Mouse (Mus musculus) kidney, adult 9 months (tissue): Measurements from ENCODE around the gene Ints4.
"Not testable (repeated sequence)": the region's sequence is repeated elsewhere in the genome, so short reads cannot be mapped to it uniquely, and the experiment has no call there.

Experiments used
- DNase-seq: peaks from one replicate; pipeline ENCODE4 v3.0.0; 2022

Gene Ints4

DNA sequence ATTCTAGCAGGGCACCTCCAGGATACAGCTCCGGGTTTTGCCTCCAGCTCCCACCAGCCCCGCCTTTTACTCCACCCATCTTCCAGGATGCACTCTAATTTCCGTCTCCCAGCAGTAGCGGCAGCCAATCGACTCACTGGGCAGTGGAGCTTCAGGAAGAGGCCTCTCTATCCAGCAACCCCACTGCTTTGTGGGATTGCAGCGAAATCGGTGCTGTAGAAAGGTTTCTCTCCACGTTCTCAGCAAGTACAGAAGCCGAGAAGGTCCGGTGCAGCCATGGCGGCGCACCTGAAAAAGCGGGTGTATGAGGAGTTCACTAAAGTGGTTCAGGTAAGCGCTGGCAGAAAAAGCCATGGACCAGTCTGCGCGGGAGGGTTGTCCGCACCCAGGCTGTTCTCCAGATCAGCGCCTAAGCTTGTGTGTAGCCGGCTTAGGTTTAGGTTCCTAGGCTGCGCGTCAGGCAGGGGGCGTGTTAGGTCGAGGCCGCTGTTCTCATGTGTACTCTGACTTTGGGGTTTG lies at the start of gene Ints4:
Gene Ints4, plus strand, starts transcription at position 136 of the 519 bp plus-strand sequence.
- DNase-seq, result peak; percentile 97

DNA sequence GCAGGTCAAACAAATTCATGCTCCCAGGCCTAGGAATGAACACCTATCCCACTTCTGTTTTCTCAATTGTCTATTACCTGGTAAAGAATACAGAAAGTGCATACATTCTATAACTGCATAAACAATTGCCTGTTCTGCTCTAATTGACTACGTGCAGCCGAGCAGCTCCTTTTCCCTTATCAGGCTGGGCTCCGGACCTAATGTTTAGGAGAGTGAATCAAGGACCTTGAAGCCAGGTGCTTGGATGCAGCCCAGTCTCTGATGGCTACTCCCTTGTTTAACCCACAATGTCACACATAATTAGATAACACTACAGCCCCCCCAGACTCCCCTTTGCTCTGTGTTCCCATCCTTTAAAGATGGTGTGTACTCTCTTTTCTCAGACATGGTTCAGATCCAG lies 47.2 kb upstream of the Ints4 start:
- DNase-seq, result not testable (repeated sequence)

- DNase-seq, result no peak
Measured at GRCm38 (mm10) chr7:97434517-97434916, 46.2 kb upstream of the Ints4 start.

DNA sequence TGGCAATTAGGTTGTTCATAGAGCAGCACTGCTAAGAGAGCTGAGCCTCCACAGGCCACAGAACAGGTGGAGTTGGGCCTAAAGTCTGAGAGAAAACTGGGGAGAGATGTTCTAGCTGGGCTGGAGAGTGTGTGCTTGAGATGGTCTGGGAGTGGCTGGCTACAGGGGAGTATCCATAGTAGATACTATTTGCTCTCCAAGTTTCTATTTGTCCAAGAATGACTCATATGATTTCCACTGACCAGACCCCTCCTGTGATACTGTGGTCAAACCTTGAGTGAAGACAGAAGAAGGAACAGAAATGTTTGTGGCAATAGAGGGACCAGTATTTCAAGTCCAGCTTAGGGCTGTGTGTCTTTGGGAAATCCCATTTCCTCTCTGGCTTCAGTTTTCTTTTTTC lies 41.8 kb upstream of the Ints4 start:
- no peak for DNase-seq

GRCm38 (mm10) chr7:97446171-97446925 lies 34.4 kb upstream of the Ints4 start:
- peak; percentile 74 for DNase-seq

GRCm38 (mm10) chr7:97447050-97447531 lies 33.7 kb upstream of the Ints4 start:
- DNase-seq, result peak; percentile 52

DNA sequence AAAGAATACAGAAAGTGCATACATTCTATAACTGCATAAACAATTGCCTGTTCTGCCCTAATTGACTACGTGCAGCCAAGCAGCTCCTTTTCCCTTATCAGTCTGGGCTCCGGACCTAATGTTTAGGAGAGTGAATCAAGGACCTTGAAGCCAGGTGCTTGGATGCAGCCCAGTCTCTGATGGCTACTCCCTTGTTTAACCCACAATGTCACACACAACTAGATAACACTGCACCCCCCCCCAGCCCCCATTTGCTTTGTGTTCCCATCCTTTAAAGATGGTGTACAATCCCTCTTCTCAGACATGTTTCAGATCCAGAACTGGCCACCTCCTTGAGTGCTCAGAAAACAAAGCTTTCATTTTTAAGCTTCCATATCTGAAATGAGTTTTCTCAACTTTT lies 29.7 kb upstream of the Ints4 start, which contains the start of gene Kctd14:
Gene Kctd14, plus strand, starts transcription at position 301 of the 400 bp plus-strand sequence.
- DNase-seq, result not testable (repeated sequence)

GRCm38 (mm10) chr7:97452196-97452595 lies 28.6 kb upstream of the Ints4 start:
- no peak for DNase-seq

DNA sequence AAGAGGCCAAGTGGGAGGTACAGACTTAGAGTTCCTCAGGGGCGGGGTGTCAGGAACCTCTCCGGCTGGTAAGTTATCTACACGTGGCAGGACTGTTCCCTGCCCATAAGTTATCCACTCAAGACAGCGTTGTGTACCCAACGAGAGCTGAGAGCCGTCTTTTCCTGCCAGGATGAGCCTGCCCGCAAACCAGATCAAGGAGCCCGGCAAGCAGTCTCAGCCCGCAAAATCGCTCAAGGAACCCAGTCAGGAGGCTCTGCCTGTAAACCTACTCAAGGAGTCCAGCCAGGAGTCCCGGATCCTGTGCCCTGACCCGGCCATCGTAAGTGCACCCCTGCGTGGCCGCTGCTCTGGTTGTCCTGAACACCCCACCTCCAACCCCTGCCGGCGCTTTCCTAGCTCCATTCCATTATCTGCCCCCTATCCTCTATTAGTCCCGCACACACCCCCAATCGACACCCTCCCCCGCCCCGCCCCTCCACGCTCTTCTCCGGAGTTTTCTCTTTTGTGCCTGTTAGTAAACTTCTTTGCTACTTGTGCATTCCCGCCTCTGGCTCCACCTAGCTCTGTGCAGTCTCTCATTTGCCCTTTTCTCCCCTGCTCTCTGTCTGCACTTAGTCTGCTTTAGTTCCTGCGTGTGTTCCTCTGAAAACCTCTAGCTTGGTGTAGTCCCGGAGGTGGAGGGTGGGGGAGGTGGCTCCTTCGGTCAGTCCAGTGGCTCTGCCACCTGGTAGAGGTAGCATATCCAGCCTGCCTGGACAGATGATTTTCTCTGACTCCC lies 27.4 kb upstream of the Ints4 start:
- peak; percentile 22 for DNase-seq

GRCm38 (mm10) chr7:97454795-97455194 lies 26.0 kb upstream of the Ints4 start:
- DNase-seq, result peak; percentile 38

DNA sequence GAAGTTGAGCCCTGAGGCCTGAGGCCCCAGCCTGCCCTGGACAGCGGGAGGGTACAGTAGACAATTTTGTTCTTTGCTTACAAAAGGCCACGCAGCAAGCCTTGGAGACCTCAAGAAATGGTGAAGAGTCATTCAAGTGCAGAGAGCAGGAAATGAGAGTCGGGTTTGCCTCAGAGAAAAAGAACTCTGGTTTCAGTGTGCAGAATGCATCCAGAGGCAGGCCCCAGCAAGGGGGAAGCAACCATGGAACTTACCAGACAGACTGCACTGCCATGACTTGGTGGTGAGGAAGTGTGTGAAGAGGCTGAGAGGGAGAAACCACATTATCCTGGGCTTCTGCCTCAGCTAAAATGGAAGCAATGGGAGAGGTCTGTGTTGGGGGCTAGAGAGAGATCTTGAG lies 25.2 kb upstream of the Ints4 start:
- no peak for DNase-seq

- no peak for DNase-seq
Measured at GRCm38 (mm10) chr7:97473001-97473400, 7.8 kb upstream of the Ints4 start.

- peak; percentile 7 for DNase-seq
Measured at GRCm38 (mm10) chr7:97479349-97479748, 1.4 kb upstream of the Ints4 start.

- no peak for DNase-seq
Measured at GRCm38 (mm10) chr7:97480290-97480689, 466 bp upstream of the Ints4 start.

DNA sequence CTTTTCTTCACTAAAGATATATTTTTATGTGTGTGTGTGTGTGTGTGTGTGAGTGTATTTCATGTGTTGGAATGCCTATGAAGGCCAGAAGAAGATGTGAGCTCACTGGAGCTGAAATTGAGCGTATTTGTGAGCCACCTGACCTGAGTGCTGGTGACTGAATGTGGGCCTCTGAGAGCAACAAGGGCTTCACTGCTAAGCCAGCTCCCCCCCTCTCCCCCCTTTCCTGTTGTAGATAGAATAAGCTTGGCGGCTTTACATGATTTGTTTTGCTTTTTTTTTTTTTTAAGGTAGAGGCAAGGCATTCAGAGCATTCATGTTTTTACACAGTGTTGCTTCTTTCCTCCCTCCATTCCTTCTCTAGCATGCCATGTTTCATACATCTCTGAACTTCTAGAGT lies 2.6 kb downstream of the Ints4 start:
- no peak for DNase-seq

DNA sequence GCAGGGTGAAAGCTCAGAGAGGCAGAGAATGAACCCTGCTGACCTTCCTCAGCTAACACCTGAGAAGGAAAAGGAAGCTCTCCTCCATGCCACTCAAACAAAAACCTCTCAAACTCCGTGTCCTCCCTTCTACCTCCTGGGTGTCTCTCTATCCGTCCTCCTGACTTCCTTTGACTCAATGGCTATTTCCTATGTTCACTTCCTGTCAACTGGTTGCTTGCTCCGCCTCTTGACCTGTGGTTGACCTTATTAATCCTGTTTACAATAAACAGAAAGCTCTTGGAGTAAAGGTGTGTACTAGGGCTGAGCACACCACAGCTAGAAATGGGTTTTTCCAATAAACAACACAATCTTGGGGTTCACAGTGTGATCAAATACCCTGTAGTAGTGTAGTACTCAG lies 10.4 kb downstream of the Ints4 start:
- DNase-seq, result no peak

GRCm38 (mm10) chr7:97492420-97492819 lies 11.7 kb downstream of the Ints4 start:
- DNase-seq, result no peak

DNA sequence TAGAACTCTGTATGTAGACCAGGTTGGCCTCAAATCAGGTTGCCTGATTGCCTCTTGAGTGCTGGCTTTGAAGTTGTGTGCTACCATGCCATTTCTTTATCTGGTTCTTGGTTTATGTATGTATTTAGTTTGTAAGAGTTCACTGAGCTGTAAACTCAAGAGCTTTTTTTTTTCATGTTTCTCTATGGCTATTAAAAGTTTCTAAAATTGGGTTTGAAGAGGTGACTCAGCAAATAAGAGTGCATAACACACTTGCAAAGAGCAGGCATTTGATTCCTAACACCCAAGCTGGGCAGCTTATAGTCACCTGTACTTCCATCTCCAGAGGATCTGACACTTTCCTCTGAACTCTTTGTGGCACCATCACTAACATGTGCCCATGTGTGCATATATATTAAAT lies 14.3 kb downstream of the Ints4 start:
- DNase-seq, result no peak

GRCm38 (mm10) chr7:97500555-97501209 lies 19.9 kb downstream of the Ints4 start:
- DNase-seq, result no peak

GRCm38 (mm10) chr7:97514786-97515185 lies 34.0 kb downstream of the Ints4 start:
- no peak for DNase-seq

GRCm38 (mm10) chr7:97519935-97520334 lies 39.2 kb downstream of the Ints4 start:
- DNase-seq, result no peak

GRCm38 (mm10) chr7:97535531-97535930 lies 54.8 kb downstream of the Ints4 start:
- DNase-seq, result no peak

DNA sequence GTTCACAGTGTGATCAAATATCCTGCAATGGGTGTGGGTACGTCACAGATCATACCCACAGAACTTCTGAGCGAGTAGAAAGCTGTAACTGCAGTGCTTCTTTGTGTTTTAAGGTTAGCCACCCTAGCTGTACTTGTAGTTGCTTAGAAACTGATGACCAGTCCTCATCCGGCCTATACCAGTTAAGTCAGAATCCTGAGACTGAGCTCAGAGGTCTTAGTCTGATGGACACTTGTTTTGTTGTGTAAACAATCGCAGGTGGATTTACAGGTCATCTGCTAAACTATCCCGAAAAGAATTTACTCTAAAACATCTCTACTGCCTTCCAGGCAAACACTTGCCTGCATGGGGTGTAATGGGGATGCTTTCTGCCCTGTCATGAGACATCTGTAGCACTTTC lies 55.8 kb downstream of the Ints4 start:
- DNase-seq, result no peak
